Mouse (Mus musculus) spleen, adult 2 months (tissue): Measurements from ENCODE around the gene Aatf. TPM values are rescaled to one million over a fixed set of nuclear protein-coding genes. Genes with fewer than 3 reads are reported as not detected.

Experiments
- DNase-seq, 2 experiments: peaks; one replicate each; pipeline versions ENCODE4 v3.0.0 to v3.0.0-alpha.2; 2012 to 2021; ENCODE audit warnings: low spot score in 2 of 2, low read depth in 1 of 2
- H3K27ac ChIP-seq: fragments of 200-500 bp; 2 replicates; pipeline ENCODE4 v1.5.1; 2012; ENCODE audit warnings: low read length, inconsistent platforms; ENCODE audit not compliant: insufficient read depth
- H3K27me3 ChIP-seq: fragments of 200-500 bp; 2 replicates; pipeline ENCODE4 v1.6.1; 2012; ENCODE audit warnings: mild to moderate bottlenecking, moderate library complexity, low read length, inconsistent platforms; ENCODE audit not compliant: control insufficient read depth, insufficient read depth
- H3K36me3 ChIP-seq: fragments of 200-500 bp; 2 replicates; pipeline ENCODE4 v1.6.1; 2012; ENCODE audit warnings: mild to moderate bottlenecking, low read length, inconsistent platforms; ENCODE audit not compliant: control insufficient read depth, insufficient read depth
- H3K4me1 ChIP-seq: fragments of 200-500 bp; 2 replicates; pipeline ENCODE4 v1.6.1; 2011; ENCODE audit warnings: inconsistent platforms; ENCODE audit not compliant: control insufficient read depth, insufficient read depth, insufficient read length
- H3K4me3 ChIP-seq: fragments of 200-500 bp; 2 replicates; pipeline ENCODE4 v1.5.1; 2011; ENCODE audit warnings: mild to moderate bottlenecking, inconsistent platforms; ENCODE audit not compliant: insufficient read depth, insufficient read length; ENCODE audit errors: extremely low read depth
- CTCF ChIP-seq: fragments of 200-500 bp; IDR thresholded peaks from 2 replicates; pipeline ENCODE4 v1.5.1; 2011; ENCODE audit warnings: mild to moderate bottlenecking, inconsistent platforms; ENCODE audit not compliant: insufficient read depth, insufficient read length, insufficient replicate concordance; ENCODE audit errors: extremely low read depth
- POLR2A ChIP-seq: fragments of 200-500 bp; IDR thresholded peaks from 2 replicates; pipeline ENCODE4 v1.6.1; 2011; ENCODE audit warnings: low read depth, low read length, inconsistent platforms
- WGBS: fragments of 180-500 bp; shearing (Covaris S2); methylation state at CpG from one replicate; pipeline ENCODE4 v1.1.7; 2018; 5-methylcytosine and 5-hydroxymethylcytosine counted together
- polyA plus RNA-seq: library from polyadenylated mRNA; depleted of rRNA; stranded (reverse); fragments of >200 nt; gene quantifications from 2 replicates; pipeline ENCODE4 v1.2.3, GENCODE M21; 2012

Gene Aatf
- polyA plus RNA-seq, 1 experiment: 6.4 TPM

- Histone ChIP-seq H3K36me3 (peaks cover 1% of the 10 kb centered on the region; the same call in 1 of the 2 replicates), H3K27ac (no peak overlapping the region), H3K27me3 (no peaks in the 10 kb centered on the region), H3K4me3 (no peak overlapping the region), H3K4me1 (no peaks in the 10 kb centered on the region)
- DNase-seq: no peak
- 87% methylated on average over 8 of the region's 8 CpGs for WGBS
- no peak for TF ChIP-seq POLR2A
- TF ChIP-seq CTCF: no peak
These were observed 122.2 kb downstream of the Aatf start for GRCm38 (mm10) chr11:84391126-84391525.

GRCm38 (mm10) chr11:84389332-84389731 is 124.0 kb downstream of the Aatf start:
- peaks cover 1% of the 10 kb centered on the region; the same call in 1 of the 2 replicates for H3K36me3 ChIP-seq
- no peaks in the 10 kb centered on the region for H3K4me1 ChIP-seq
- TF ChIP-seq POLR2A (no peak), CTCF (no peak)
- DNase-seq: no peak
- H3K27ac ChIP-seq: no peak overlapping the region
- 90% methylated on average over 6 of the region's 6 CpGs for WGBS
- no peak overlapping the region for H3K4me3 ChIP-seq
- H3K27me3 ChIP-seq: no peaks in the 10 kb centered on the region

- Histone ChIP-seq H3K36me3 (peaks cover 3% of the 10 kb centered on the region; the same call in 1 of the 2 replicates), H3K4me1 (no peaks in the 10 kb centered on the region), H3K27me3 (no peaks in the 10 kb centered on the region), H3K4me3 (no peak overlapping the region), H3K27ac (no peak overlapping the region)
- WGBS: 94% methylated on average over 6 of the region's 6 CpGs
- DNase-seq: no peak
- TF ChIP-seq POLR2A: no peak
- TF ChIP-seq CTCF: no peak
These were observed 129.4 kb downstream of the Aatf start for GRCm38 (mm10) chr11:84383891-84384290.

GRCm38 (mm10) chr11:84382450-84382849 is 130.9 kb downstream of the Aatf start:
- H3K4me3 ChIP-seq: no peak overlapping the region
- no peak overlapping the region for H3K27ac ChIP-seq
- no peak for DNase-seq
- TF ChIP-seq CTCF: no peak
- no peak for TF ChIP-seq POLR2A
- 95% methylated on average over 13 of the region's 13 CpGs for WGBS
- no peaks in the 10 kb centered on the region for H3K27me3 ChIP-seq
- H3K36me3 ChIP-seq: 0 out of 2 replicates have a peak, but pooled peaks cover 1% of the 10 kb centered on the region
- H3K4me1 ChIP-seq: no peaks in the 10 kb centered on the region

- no peak overlapping the region for H3K4me3 ChIP-seq
- 94% methylated on average over 13 of the region's 13 CpGs for WGBS
- H3K36me3 ChIP-seq: no peaks in the 10 kb centered on the region
- no peaks in the 10 kb centered on the region for H3K27me3 ChIP-seq
- no peaks in the 10 kb centered on the region for H3K4me1 ChIP-seq
- DNase-seq: no peak
- no peak for TF ChIP-seq POLR2A
- no peak for TF ChIP-seq CTCF
- no peak overlapping the region for H3K27ac ChIP-seq
These were observed 136.6 kb downstream of the Aatf start for GRCm38 (mm10) chr11:84376510-84377365.

GRCm38 (mm10) chr11:84375951-84376496 is 137.3 kb downstream of the Aatf start:
- no peaks in the 10 kb centered on the region for H3K36me3 ChIP-seq

More at GRCm38 (mm10) chr11:84375951-84376496, 137.3 kb downstream of the Aatf start:
- Histone ChIP-seq H3K27ac (no peak overlapping the region), H3K4me1 (no peaks in the 10 kb centered on the region), H3K27me3 (no peaks in the 10 kb centered on the region), H3K4me3 (no peak overlapping the region)
- 90% methylated on average over 3 of the region's 3 CpGs for WGBS
- no peak for TF ChIP-seq POLR2A
- TF ChIP-seq CTCF: no peak
- no peak for DNase-seq
